ENCODE assay signal across 14 mouse cellular contexts in the genomic region with DNA sequence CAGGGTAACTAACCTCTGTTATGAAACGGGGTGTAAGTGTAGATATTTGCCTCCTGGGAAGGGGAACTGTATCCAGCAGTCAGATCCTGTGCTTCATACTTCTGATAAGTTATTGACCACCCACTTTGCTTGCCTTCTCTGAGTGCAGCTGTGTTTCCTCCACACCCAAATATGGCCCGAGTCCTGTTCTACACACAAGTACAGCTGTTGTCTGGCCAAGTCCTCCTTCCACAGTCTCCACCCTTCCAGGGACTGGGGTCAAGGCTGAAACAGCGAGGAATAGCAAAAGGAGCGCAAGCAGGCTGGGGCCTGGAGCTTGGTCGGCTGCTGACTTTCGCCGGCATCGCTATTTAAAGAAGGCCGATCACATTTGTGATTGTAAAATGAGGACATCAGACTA. TPM values are rescaled to one million over a fixed set of nuclear protein-coding genes. Genes with fewer than 3 reads are reported as not detected.
DNase-seq lines count a peak whose midpoint lies in the region; ATAC-seq and TF ChIP-seq lines count a peak whose summit lies in the region.
"Had no signal": no experiment of that assay in that cellular context is flagged by ENCODE, and none has a peak within 500 bp of the region (broad histone marks: within the 10 kb centered on the region; RNA-seq: fewer than 3 reads in every experiment).

No protein-coding gene starts in this region.

- H3K9ac ChIP-seq in heart, postnatal 0 days (replicated peaks; ENCODE audit: low read depth, low read length): no peak overlapping the region
- H3K9ac ChIP-seq in lung, embryonic 15.5 days: no peak overlapping the region
- no peak overlapping the region for H3K9ac ChIP-seq in stomach, postnatal 0 days (ENCODE audit: low read length)
- H3K9ac ChIP-seq: embryonic facial prominence, embryonic 13.5 days; forebrain, postnatal 0 days; hindbrain, embryonic 15.5 days; liver, postnatal 0 days had no signal

- H3K27me3 ChIP-seq in kidney, adult 2 months (replicated peaks; ENCODE audit: control insufficient read depth, insufficient read depth, low read length): no peaks in the 10 kb centered on the region
- H3K27me3 ChIP-seq in heart, postnatal 0 days (ENCODE audit: control insufficient read depth, insufficient read depth, low read length): no peaks in the 10 kb centered on the region
- no peaks in the 10 kb centered on the region for H3K27me3 ChIP-seq in lung, embryonic 15.5 days
- no peaks in the 10 kb centered on the region for H3K27me3 ChIP-seq in stomach, postnatal 0 days (ENCODE audit: control insufficient read depth, insufficient read depth, low read length)
- H3K27me3 ChIP-seq: embryonic facial prominence, embryonic 13.5 days; hindbrain, embryonic 15.5 days had no signal

- no peaks in the 10 kb centered on the region for H3K9me3 ChIP-seq in heart, postnatal 0 days (replicated peaks; ENCODE audit: control insufficient read depth, low read length)
- no peaks in the 10 kb centered on the region for H3K9me3 ChIP-seq in lung, embryonic 15.5 days
- H3K9me3 ChIP-seq in stomach, postnatal 0 days (ENCODE audit: control insufficient read depth, low read length): no peaks in the 10 kb centered on the region
- H3K9me3 ChIP-seq: embryonic facial prominence, embryonic 13.5 days; hindbrain, embryonic 15.5 days had no signal

- H3K4me1 ChIP-seq in kidney, adult 2 months (ENCODE audit: control insufficient read depth, insufficient read depth, low read length): no peaks in the 10 kb centered on the region
- H3K4me1 ChIP-seq in heart, postnatal 0 days (ENCODE audit: control insufficient read depth, insufficient read depth): peaks cover under 1% of the 10 kb centered on the region; the same call in 1 of the 2 replicates
- peaks cover 7% of the 10 kb centered on the region; the same call in 1 of the 2 replicates for H3K4me1 ChIP-seq in lung, embryonic 15.5 days
- H3K4me1 ChIP-seq in stomach, postnatal 0 days (replicated peaks; ENCODE audit: control insufficient read depth, insufficient read depth): no peaks in the 10 kb centered on the region
- H3K4me1 ChIP-seq: embryonic facial prominence, embryonic 13.5 days; hindbrain, embryonic 15.5 days had no signal

- DNase-seq in kidney, postnatal 36 days: peak; percentile 4 to 18
- DNase-seq in kidney, adult 2 months: no peak
- peak; percentile 13 for DNase-seq in heart, postnatal 0 days (ENCODE audit: low spot score)
- peak; percentile 17 for DNase-seq in stomach, postnatal 0 days (ENCODE audit: low spot score)
- no peak for DNase-seq in adipocyte (ENCODE audit: low spot score)
- DNase-seq in left cerebral cortex, postnatal 14 days (ENCODE audit: low spot score in 2 of 2): no peak
- DNase-seq in spleen, postnatal 10 days (ENCODE audit: low spot score in 2 of 2): no peak
- DNase-seq: cerebellum, adult 18-20 months; forebrain, postnatal 0 days; layer of hippocampus, postnatal 36 days; liver, postnatal 0 days had no signal

- no peak for TF ChIP-seq CTCF in kidney, adult 2 months (conservative IDR thresholded peaks at IDR 0.05; ENCODE audit: insufficient read depth, insufficient read length, low read depth, low read length)
- TF ChIP-seq CTCF in heart, postnatal 0 days (IDR thresholded peaks at IDR 0.05; ENCODE audit: low read depth): no peak
- no peak for TF ChIP-seq CTCF in stomach, postnatal 0 days (IDR thresholded peaks at IDR 0.05; ENCODE audit: low read depth)

- 83% methylated on average over 9 of the region's 9 CpGs for WGBS in kidney, adult 2 months
- 72% methylated on average over 9 of the region's 9 CpGs for WGBS in heart, postnatal 0 days
- 49% methylated on average over 9 of the region's 9 CpGs for WGBS in lung, embryonic 15.5 days
- 60% methylated on average over 9 of the region's 9 CpGs for WGBS in stomach, postnatal 0 days

- ATAC-seq in heart, postnatal 0 days (ENCODE audit: insufficient read depth, low read depth): no peak
- peak; percentile 92 for ATAC-seq in lung, embryonic 15.5 days (ENCODE audit: borderline replicate concordance, extremely low read depth, low FRiP score, low TSS enrichment)
- ATAC-seq in stomach, postnatal 0 days (ENCODE audit: low FRiP score, low TSS enrichment): peak; percentile 61; the same call in 1 of the 2 replicates
- ATAC-seq: forebrain, postnatal 0 days; liver, postnatal 0 days had no signal

- H3K4me2 ChIP-seq in heart, postnatal 0 days (ENCODE audit: low read depth, low read length): no peak overlapping the region
- peak overlapping the region; percentile 7; the same call in 1 of the 2 replicates for H3K4me2 ChIP-seq in lung, embryonic 15.5 days
- H3K4me2 ChIP-seq in stomach, postnatal 0 days (replicated peaks; ENCODE audit: low read depth): peak overlapping the region; percentile 33
- H3K4me2 ChIP-seq: embryonic facial prominence, embryonic 13.5 days; hindbrain, embryonic 15.5 days had no signal

- H3K36me3 ChIP-seq in kidney, adult 2 months (ENCODE audit: control insufficient read depth, insufficient read depth, low read length): no peaks in the 10 kb centered on the region
- no peaks in the 10 kb centered on the region for H3K36me3 ChIP-seq in heart, postnatal 0 days (replicated peaks; ENCODE audit: control insufficient read depth, insufficient read depth, low read length)
- H3K36me3 ChIP-seq in lung, embryonic 15.5 days: no peaks in the 10 kb centered on the region
- no peaks in the 10 kb centered on the region for H3K36me3 ChIP-seq in stomach, postnatal 0 days (ENCODE audit: control insufficient read depth, insufficient read depth, low read length)
- H3K36me3 ChIP-seq: embryonic facial prominence, embryonic 13.5 days; hindbrain, embryonic 15.5 days had no signal

- no peak for TF ChIP-seq EP300 in heart, postnatal 0 days (IDR thresholded peaks at IDR 0.05; ENCODE audit: low read depth)
- no peak for TF ChIP-seq EP300 in stomach, postnatal 0 days (optimal IDR thresholded peaks at IDR 0.05)

- H3K27ac ChIP-seq in kidney, adult 2 months (ENCODE audit: insufficient read depth, low read depth, low read length): no peak overlapping the region
- H3K27ac ChIP-seq in heart, postnatal 0 days (ENCODE audit: low read depth): no peak overlapping the region
- no peak overlapping the region for H3K27ac ChIP-seq in lung, embryonic 15.5 days
- no peak overlapping the region for H3K27ac ChIP-seq in stomach, postnatal 0 days (replicated peaks)
- H3K27ac ChIP-seq: embryonic facial prominence, embryonic 13.5 days; hindbrain, embryonic 15.5 days had no signal

- H3K4me3 ChIP-seq in kidney, adult 2 months (ENCODE audit: insufficient read depth, low read depth, low read length): no peak overlapping the region
- H3K4me3 ChIP-seq in heart, postnatal 0 days (ENCODE audit: low read depth, low read length): no peak overlapping the region
- no peak overlapping the region for H3K4me3 ChIP-seq in lung, embryonic 15.5 days
- H3K4me3 ChIP-seq in stomach, postnatal 0 days (ENCODE audit: low read depth, low read length): no peak overlapping the region
- H3K4me3 ChIP-seq: embryonic facial prominence, embryonic 13.5 days; hindbrain, embryonic 15.5 days had no signal

- no peak for TF ChIP-seq POLR2A in kidney, adult 2 months (IDR thresholded peaks at IDR 0.05; ENCODE audit: low read depth, low read length)

- intact Hi-C loops in left cerebral cortex, postnatal 14 days (cut with DNase I): no loop called here

RNA-seq across cellular contexts. Expression of a gene that starts 37.3 kb away (rescaled TPM):
- polyA plus RNA-seq in kidney, adult 2 months (2012; rRNA removed): 7.8 and 8.6 TPM in 2 replicates
- total RNA-seq in heart, postnatal 0 days (2014; rRNA removed; ENCODE audit: low replicate concordance): 21.2 and 21.5 TPM in 2 replicates
- 23.9 and 25.3 TPM in 2 replicates for polyA plus RNA-seq in heart, postnatal 0 days (2015; fragmentation: Nextera tagmentation; extraction: Ambion mirVana)
- 32.7 and 39.6 TPM in 2 replicates for polyA plus RNA-seq in lung, embryonic 15.5 days (2015; fragmentation: Nextera tagmentation; extraction: Ambion mirVana)
- polyA plus RNA-seq in stomach, postnatal 0 days (2015; fragmentation: Nextera tagmentation; extraction: Ambion mirVana): 32.6 and 33.1 TPM in 2 replicates
- 10 to 100 TPM; 24.2 to 31.2 TPM for total RNA-seq in left cerebral cortex, postnatal 14 days (2021)

Comparison
In these comparisons a context has a peak if more than half of its experiments do, and no peak if none do; other contexts are left out.
1. DNase-seq: peak in kidney, postnatal 36 days (2 of 2), heart, postnatal 0 days (single experiment) and stomach, postnatal 0 days (single experiment); none in kidney, adult 2 months (single experiment), adipocyte (single experiment), left cerebral cortex, postnatal 14 days (0 of 2) and spleen, postnatal 10 days (0 of 2).